Mouse (Mus musculus) heart, embryonic 16.5 days (tissue): ENCODE measurements around the gene Cdh15. TPM values are rescaled to one million over a fixed set of nuclear protein-coding genes. Genes with fewer than 3 reads are reported as not detected.

Experiments used
- ATAC-seq: fragments of 200-750 bp; cut with Nextera tagmentation; replicated peaks from 2 replicates; pipeline ENCODE4 v1.8.0; 2017; ENCODE audit warnings: moderate number of reproducible peaks; ENCODE audit not compliant: insufficient read depth, low FRiP score; ENCODE audit errors: extremely low read depth
- H3K27ac ChIP-seq: fragments of 300-500 bp; sonication (generic); 2 replicates; pipeline ENCODE4 v1.5.1; 2014; ENCODE audit warnings: mild to moderate bottlenecking, low read length, control low read depth, moderate library complexity
- H3K27me3 ChIP-seq: fragments of 300-500 bp; sonication (generic); 2 replicates; pipeline ENCODE4 v1.6.1; 2014; ENCODE audit warnings: low read length, mixed read lengths; ENCODE audit not compliant: control insufficient read depth, insufficient read depth
- H3K36me3 ChIP-seq: fragments of 300-500 bp; sonication (generic); 2 replicates; pipeline ENCODE4 v1.6.1; 2014; ENCODE audit not compliant: control insufficient read depth, insufficient read depth
- H3K4me1 ChIP-seq: fragments of 300-500 bp; sonication (generic); 2 replicates; pipeline ENCODE4 v1.6.1; 2014; ENCODE audit warnings: low read length, mixed read lengths; ENCODE audit not compliant: control insufficient read depth, insufficient read depth
- H3K4me2 ChIP-seq: fragments of 300-500 bp; sonication (generic); 2 replicates; pipeline ENCODE4 v1.6.1; 2014; ENCODE audit warnings: low read depth, mild to moderate bottlenecking, control low read depth, low read length
- H3K4me3 ChIP-seq: fragments of 300-500 bp; sonication (generic); 2 replicates; pipeline ENCODE4 v1.5.1; 2014; ENCODE audit warnings: mild to moderate bottlenecking, control low read depth, low read length
- H3K9ac ChIP-seq: fragments of 300-500 bp; sonication (generic); 2 replicates; pipeline ENCODE4 v1.6.1; 2014; ENCODE audit warnings: low read length, control low read depth
- H3K9me3 ChIP-seq: fragments of 300-500 bp; sonication (generic); replicated peaks from 2 replicates; pipeline ENCODE4 v1.6.1; 2016; ENCODE audit warnings: low read length; ENCODE audit not compliant: control insufficient read depth
- WGBS: fragments of 180-500 bp; shearing (Covaris S2); extraction: QIAGEN DNeasy Blood & Tissue Kit; methylation state at CpG from one replicate; pipeline ENCODE4 v1.1.7; 2014; 5-methylcytosine and 5-hydroxymethylcytosine counted together
- polyA plus RNA-seq: library from polyadenylated mRNA; unstranded; fragments of >200 nt; fragmentation: Nextera tagmentation; extraction: Ambion mirVana; gene quantifications from 2 replicates; pipeline ENCODE4 v1.2.1, GENCODE M21; 2015

The Cdh15 gene
- polyA plus RNA-seq, result 0.41 and 0.51 TPM in 2 replicates

DNA sequence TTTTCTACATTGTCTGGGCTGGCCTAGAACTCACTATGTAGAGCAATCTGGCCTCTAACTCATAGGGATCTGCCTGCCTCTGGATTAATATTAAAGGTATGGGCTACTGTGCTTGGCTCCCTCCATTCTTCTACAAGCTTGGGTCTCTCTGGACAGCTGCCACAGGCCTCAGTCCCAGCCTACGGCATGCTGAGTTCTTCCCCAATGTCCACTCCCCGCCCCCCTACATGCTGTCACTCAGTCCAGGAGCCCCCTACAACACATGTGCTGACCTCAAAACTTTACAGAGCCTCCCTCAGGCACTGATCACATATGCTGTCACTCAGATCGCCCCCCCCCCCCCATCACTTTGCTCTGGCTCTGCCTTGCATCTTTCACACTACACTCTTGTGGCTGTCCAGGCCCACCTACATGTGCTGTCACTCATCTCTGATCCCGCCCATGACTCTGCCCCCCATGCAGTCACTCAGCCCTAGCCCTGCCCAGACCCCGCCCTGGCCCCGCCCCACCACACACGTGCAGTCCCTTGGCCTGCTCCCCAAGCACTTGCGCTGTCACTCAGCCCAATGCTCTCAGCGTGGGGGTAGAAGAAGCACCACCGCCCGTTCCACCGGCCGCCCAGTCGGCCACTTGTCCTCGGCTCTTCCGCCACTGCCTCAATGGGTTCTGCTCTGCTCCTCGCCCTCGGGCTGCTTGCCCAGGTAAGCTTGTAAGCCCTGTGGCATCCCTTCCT lies at the start of gene Cdh15:
Gene Cdh15, plus strand, starts transcription at position 138 of the 733 bp plus-strand sequence.
- H3K9ac ChIP-seq, result no peak within 1 kb of the TSS
- no peak within 1 kb of the TSS for H3K27ac ChIP-seq
- no peak within 1 kb of the TSS; the same call in 1 of the 2 replicates for H3K4me3 ChIP-seq
- 11% methylated on average over 17 of the region's 18 CpGs for WGBS
- H3K9me3 ChIP-seq, result no peaks in the 10 kb centered on the region
- H3K36me3 ChIP-seq, result no peaks in the 10 kb centered on the region
- ATAC-seq, result peak; percentile 90
- H3K4me2 ChIP-seq, result peak within 1 kb of the TSS; percentile 53
- peaks cover 2% of the 10 kb centered on the region; the same call in 1 of the 2 replicates for H3K27me3 ChIP-seq
- H3K4me1 ChIP-seq, result peaks cover 13% of the 10 kb centered on the region

DNA sequence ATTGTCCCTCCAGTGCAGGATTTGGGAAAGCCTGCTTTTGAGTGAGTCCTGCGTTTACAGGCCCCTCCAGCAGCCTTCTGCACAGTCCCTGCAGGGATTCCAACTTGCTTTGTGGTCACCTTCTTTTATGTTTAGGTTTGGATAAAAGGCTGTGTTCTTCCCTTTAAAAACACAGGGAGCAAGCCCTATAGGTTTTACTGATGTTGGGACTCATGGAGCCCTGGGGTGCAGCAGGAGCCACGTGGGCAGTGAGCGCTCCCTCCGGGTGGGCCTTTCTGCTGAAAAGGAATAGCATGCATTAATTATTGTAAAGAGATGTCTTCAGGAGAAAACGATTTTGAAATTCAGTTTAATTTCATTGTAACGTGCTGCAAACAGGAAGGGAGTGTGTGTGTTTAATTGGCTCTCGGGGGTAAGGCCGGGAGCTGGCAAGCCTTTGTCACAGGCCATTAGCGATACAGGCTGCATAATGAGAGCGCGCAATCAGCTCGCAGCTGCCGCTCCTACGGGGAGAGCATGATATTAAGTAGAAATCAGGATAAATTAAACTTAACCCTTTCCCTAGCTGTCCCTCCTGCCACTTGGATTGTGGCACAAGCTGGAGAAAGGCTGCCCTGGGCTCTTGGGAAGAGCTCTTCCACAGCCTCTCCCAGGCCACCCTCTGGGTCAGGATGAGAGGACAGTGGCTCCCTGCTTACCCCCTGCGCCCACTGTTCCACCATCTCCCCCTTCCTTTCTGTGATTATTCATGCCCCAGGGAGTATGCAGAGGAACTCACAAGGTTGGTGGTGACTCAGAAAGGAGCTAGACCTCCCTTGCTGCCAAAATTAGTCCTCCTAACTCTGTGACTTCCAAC lies 43.6 kb upstream of the Cdh15 start:
- no peak for ATAC-seq
- H3K4me3 ChIP-seq, result no peak overlapping the region
- WGBS, result 58% methylated on average over 15 of the region's 15 CpGs
- no peaks in the 10 kb centered on the region for H3K27me3 ChIP-seq
- H3K9ac ChIP-seq, result no peak overlapping the region
- no peaks in the 10 kb centered on the region for H3K4me1 ChIP-seq
- H3K27ac ChIP-seq, result no peak overlapping the region
- H3K4me2 ChIP-seq, result no peak overlapping the region
- H3K9me3 ChIP-seq, result no peaks in the 10 kb centered on the region
- H3K36me3 ChIP-seq, result no peaks in the 10 kb centered on the region

DNA sequence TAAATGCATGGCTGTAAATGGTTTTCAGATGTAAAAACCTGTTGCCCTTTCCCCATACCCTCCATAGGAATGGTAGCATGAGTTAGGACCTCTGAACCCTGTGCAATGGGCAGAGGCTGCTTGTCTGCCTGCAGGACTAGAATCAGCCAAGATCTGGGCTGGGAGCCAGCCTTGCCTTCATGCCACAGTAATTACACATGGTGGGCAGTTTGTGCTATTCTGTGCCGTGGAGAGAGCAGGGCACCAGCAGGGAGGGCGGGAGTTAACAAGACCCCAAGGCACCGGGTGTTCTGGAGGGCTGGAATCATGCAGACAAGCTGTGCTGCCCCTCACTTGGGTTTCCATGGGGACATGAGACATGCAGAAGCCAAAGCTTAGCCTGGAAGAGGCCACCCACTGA lies 42.4 kb upstream of the Cdh15 start:
- no peaks in the 10 kb centered on the region for H3K36me3 ChIP-seq
- H3K4me1 ChIP-seq, result no peaks in the 10 kb centered on the region
- no peak overlapping the region for H3K4me2 ChIP-seq
- no peak overlapping the region for H3K4me3 ChIP-seq
- no peak overlapping the region for H3K9ac ChIP-seq
- 56% methylated on average over 3 of the region's 3 CpGs for WGBS
- no peak overlapping the region for H3K27ac ChIP-seq
- no peaks in the 10 kb centered on the region for H3K9me3 ChIP-seq
- H3K27me3 ChIP-seq, result no peaks in the 10 kb centered on the region
- ATAC-seq, result no peak

DNA sequence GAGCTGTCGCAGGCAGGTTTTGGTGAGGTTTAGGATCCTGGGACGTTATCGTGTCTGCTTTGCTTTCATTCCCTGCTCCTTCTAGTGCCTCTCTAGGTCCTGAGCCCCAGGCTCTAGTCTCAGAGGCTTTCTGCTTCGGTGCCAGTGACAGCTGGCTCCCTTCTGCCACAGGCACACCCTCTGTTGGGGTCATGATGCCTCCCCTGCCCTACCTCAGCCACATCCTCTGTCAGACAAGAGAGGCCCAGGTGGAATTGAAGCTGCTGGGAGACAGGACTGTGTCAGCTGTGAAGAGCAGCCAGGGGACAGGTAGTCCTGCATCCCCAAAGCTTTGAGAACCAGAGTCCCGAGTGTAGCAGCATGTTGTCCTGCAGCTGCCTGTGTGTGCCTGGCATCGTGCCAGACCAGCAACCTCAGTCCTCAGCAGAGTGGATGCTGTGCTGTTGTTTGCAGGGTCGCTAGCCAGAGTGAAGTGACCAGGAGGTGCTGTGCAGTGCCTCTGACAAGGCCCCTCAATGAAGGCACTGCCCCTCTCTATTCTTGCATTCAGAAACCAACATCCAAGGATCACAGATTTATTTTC lies 40.7 kb upstream of the Cdh15 start:
- Histone ChIP-seq H3K27ac (no peak overlapping the region), H3K4me3 (no peak overlapping the region), H3K9ac (no peak overlapping the region), H3K4me1 (no peaks in the 10 kb centered on the region), H3K36me3 (no peaks in the 10 kb centered on the region), H3K27me3 (no peaks in the 10 kb centered on the region), H3K4me2 (no peak overlapping the region), H3K9me3 (no peaks in the 10 kb centered on the region)
- WGBS, result 65% methylated on average over 7 of the region's 7 CpGs
- no peak for ATAC-seq

DNA sequence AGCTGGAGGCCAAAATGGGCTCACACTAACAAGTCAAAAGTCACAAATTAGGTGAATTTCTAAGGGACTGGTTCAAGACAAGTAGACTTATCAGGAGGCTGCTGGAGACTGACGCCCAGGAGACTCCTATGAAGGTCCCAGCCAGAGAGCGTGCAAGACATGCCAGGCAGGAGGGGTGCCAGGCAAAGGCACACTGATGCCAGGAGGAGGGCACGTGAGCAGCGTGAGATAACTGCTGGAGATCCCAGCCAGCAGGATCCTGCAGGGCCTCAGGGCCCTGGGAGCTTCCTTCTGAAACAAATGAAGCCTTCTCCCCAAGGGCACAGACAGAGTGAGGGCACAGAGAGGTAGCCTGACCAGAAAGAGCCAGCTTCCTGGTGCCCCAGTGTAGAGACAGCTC lies 39.9 kb upstream of the Cdh15 start:
- Histone ChIP-seq H3K4me3 (no peak overlapping the region), H3K9me3 (no peaks in the 10 kb centered on the region), H3K27ac (no peak overlapping the region), H3K27me3 (no peaks in the 10 kb centered on the region), H3K4me2 (no peak overlapping the region), H3K9ac (no peak overlapping the region), H3K4me1 (no peaks in the 10 kb centered on the region), H3K36me3 (0 out of 2 replicates have a peak, but pooled peaks cover 2% of the 10 kb centered on the region)
- WGBS, result 89% methylated on average over 4 of the region's 4 CpGs
- ATAC-seq, result no peak

DNA sequence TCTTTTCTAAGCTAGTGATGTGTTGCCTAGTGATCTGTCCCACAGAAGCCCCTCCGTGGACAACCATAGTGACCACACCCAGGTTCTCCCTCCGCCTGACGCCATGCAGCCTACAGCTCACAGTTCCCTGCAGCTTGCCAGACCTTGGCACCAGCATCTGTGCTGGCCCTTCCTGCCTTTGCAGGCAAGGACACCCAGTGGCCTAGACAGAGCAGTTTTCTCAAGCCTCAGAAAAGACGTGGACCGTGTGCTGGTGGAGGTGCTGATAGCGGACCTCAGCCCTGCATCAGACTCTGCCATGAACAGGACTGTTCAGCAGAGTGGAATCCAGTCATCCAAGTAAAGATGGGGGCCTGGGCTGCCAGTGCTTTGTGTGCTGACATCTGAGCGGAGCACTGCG lies 37.4 kb upstream of the Cdh15 start:
- Histone ChIP-seq H3K27ac (no peak overlapping the region), H3K4me3 (no peak overlapping the region), H3K27me3 (no peaks in the 10 kb centered on the region), H3K4me1 (0 out of 2 replicates have a peak, but pooled peaks cover 2% of the 10 kb centered on the region), H3K9me3 (no peaks in the 10 kb centered on the region), H3K36me3 (0 out of 2 replicates have a peak, but pooled peaks cover 9% of the 10 kb centered on the region), H3K9ac (no peak overlapping the region), H3K4me2 (no peak overlapping the region)
- ATAC-seq, result no peak
- WGBS, result 71% methylated on average over 8 of the region's 8 CpGs

DNA sequence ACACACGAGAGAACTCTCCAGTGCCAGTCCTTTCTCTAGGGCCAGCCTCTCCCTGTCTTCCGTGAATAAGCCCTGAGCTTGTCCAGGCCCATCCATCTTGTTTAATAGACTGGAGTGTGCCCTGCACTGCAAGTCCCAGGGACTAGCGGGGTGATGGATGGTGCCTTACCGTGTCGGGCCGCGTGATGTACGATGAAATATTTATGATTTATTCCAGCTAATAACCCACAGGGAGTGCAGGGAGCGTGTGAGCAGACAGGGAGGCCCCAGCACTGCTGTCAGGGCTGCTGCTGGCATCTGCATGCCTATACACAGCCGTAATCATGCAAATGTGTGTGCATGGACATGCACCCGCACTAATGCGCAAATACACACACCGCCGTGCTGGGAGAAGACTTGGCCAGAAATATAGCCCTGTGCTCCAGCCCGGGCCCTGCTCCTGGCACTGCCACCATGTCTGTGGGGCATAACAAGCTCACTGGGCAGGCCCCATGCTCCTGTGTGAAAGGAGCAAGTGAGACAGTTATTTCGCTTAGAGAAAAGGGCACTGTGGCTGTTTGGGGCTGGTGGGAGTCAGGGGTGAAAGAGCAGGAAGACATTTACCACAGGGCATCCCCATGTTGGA lies 35.8 kb upstream of the Cdh15 start:
- 0 out of 2 replicates have a peak, but pooled peaks cover 2% of the 10 kb centered on the region for H3K4me1 ChIP-seq
- no peak overlapping the region for H3K27ac ChIP-seq
- ATAC-seq, result no peak
- H3K9ac ChIP-seq, result no peak overlapping the region
- H3K9me3 ChIP-seq, result no peaks in the 10 kb centered on the region
- WGBS, result 86% methylated on average over 16 of the region's 16 CpGs
- H3K36me3 ChIP-seq, result 0 out of 2 replicates have a peak, but pooled peaks cover 9% of the 10 kb centered on the region
- H3K4me2 ChIP-seq, result no peak overlapping the region
- no peak overlapping the region for H3K4me3 ChIP-seq
- H3K27me3 ChIP-seq, result peaks cover 2% of the 10 kb centered on the region; the same call in 1 of the 2 replicates

DNA sequence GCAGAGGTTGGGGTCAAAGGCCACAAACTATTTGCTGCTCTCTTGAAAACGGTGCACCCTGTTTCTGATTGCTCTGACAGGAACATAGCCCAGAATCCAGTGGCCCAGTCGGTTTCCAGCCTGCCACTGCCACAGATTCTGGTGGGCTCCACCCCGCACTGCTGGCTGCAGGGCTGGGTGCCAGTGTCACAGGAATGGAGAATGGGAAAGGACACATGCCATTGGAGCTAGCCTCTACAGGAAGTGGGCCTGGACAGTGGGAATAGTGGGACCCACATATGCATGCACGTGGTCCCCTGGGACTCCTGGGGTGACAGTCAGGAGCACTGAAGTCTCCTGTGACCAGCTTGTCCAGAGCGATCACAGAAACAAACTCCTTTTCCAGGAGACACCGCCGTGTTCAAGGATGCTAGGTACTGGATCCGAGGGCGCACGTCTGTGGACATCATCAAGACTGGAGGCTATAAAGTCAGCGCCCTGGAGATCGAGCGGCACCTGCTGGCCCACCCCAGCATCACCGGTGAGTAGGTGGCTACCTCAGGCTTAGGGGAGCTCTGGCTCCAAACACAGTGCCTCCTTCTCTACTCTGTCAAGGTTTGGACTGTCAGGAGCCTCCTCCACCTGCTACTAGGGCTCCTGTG lies 35.0 kb upstream of the Cdh15 start:
- H3K27me3 ChIP-seq, result peaks cover 2% of the 10 kb centered on the region; the same call in 1 of the 2 replicates
- no peaks in the 10 kb centered on the region for H3K9me3 ChIP-seq
- 75% methylated on average over 14 of the region's 14 CpGs for WGBS
- H3K27ac ChIP-seq, result no peak overlapping the region
- H3K4me3 ChIP-seq, result no peak overlapping the region
- 0 out of 2 replicates have a peak, but pooled peaks cover 9% of the 10 kb centered on the region for H3K36me3 ChIP-seq
- 0 out of 2 replicates have a peak, but pooled peaks have one; percentile 23 for ATAC-seq
- no peak overlapping the region for H3K9ac ChIP-seq
- H3K4me2 ChIP-seq, result no peak overlapping the region
- H3K4me1 ChIP-seq, result 0 out of 2 replicates have a peak, but pooled peaks cover 2% of the 10 kb centered on the region
